Mouse (Mus musculus) megakaryocyte, adult 5-6 weeks (primary cell): ENCODE measurements around the gene Syt3. TPM values are rescaled to one million over a fixed set of nuclear protein-coding genes. Genes with fewer than 3 reads are reported as not detected.
A peak's percentile ranks its signal among the peaks of the same experiment; 100 is the strongest.

Experiments used
- ATAC-seq: 2 replicates; pipeline ENCODE4 v1.8.0; 2016; ENCODE audit warnings: mild to moderate bottlenecking, inconsistent platforms; ENCODE audit not compliant: poor library complexity, severe bottlenecking
- total RNA-seq, 2 experiments: library from RNA; stranded (forward) in 1 of 2; stranded (reverse) in 1 of 2; fragments of 153-499, 151-499 nt in 1 of 2; fragments of 221-1000, 200-1000 nt in 1 of 2; gene quantifications; 2 replicates each; pipeline versions ENCODE4 v1.2.3 to v1.2.4; 2015 to 2017

Gene Syt3
- total RNA-seq, 2 experiments from 2014 or later, result 0.22 to 0.29 TPM

DNA sequence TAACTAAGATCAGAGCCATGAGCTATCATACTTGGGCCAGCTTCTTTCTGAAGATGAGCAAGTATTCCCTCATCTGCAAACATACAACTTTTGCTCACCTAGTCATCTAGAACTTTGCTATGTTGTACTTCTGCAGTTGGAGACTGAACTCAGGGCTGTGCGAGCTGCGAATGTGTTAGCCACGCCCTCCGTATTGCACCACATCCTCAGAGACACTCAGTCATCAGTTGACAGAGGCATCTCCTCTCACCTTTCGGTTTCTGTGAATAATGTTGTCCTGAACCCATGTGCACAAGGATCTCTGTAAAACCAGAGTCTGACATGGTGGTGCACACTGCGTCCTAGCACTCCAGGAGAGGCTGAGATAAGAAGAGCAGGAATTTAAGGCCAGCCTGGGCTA lies 17.8 kb downstream of the Syt3 start:
- peak; percentile 70 for ATAC-seq

DNA sequence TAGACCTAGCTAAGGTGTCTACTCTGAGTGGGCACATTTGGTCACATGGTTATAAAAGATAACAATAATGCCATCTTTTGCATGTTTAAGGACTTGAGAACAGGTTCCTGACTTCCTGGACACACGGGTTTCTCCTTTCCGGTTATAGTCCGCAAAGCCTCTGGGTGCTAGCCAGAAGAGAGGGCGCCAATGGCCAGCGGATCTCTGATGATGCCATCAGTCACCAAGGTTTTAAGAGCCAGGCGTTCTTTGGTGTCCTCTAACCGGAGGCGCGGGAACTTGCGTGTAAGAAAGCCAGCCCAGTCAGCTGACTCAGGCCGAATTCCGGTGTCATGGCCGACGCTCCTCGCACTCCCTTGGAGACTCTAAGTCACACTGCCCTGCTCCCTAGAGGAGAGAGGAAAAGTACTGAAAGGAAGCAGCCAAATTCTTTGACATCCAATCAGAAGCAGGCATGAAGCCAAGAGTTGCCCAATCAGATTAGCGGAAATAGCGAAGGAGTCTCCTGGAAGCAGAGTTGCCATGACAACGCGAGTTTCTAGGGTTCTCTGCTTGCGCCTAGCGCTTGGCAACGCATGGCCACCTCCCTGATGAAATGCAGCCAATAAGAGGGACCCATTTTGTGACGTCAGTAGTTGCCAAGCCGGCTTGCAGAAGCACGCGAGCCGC lies 21.6 kb downstream of the Syt3 start:
- peak; percentile 75 for ATAC-seq

DNA sequence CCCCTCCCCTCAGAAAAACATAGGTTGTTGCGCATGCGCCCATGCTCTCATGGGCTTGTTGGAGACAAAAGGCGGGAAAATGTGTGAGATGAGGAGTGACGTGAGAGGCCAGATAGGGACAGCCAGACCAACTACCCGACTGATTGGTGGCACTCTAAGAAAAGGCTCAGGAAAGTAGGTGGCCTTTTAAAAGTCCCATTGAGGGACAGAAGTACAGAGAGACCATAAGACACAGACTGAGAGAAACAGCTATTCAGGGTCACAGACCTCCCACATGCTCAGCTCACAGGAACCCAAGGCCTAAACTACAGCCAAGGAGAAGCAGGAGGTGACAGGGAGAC lies 22.1 kb downstream of the Syt3 start:
- ATAC-seq, result no peak

DNA sequence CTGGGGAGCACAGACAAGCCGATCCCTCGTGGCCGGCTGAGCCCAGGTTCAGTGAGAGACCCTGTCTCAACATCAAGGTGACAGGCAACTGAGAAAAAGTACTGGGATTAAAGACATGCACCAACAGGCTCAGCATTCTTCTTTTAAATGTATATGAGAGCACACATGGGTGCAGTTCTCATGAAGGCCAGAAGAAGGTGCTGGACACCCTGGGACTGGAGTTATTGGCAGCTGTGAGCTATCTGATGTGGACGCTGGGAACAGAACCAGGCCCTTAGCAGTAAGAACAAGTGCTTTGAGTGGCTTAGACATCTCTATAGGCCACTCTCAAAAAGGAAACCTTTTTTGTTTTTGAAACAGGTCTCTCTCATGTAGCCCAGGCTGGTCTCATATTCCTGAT lies 27.2 kb downstream of the Syt3 start:
- no peak for ATAC-seq

DNA sequence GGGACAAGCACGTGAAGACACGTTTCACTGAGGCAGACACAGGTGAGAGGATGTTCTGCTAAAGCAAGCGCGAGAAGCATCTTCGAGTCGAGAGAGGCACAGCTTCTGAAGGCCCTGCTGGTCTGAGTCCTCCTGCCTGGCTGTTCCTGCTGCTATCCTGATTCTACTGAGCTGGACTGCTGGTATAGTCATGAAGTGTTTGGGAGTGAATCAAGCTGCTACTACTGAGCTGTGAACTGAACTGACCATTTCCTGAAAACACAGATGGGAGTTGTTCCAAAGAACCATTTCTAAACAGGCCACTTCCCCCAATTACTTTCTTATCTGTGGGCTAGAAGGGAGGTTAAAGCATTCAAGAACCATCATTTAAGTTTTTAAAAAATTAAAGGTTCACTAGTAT lies 29.4 kb downstream of the Syt3 start:
- ATAC-seq, result no peak

DNA sequence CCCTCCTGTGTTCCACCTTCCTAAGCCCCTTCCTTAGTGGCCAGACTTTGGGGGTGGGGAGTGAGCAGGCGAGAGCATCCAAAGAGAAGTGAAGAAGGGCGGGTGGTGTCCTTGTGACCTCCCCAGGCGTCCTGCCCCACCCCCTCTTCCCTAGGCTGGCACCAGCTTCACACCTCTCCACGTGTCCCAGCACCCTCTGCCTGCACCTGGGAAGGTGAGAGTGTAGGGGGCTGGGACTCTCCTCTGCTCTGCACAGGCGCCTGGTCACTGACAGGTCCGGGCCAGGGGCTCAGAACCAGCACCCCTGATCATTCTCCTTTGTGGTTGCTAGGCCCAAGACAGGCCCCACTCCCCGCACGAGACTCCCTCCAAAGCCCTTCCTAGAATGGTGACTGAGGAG lies 43.8 kb downstream of the Syt3 start:
- no peak for ATAC-seq

DNA sequence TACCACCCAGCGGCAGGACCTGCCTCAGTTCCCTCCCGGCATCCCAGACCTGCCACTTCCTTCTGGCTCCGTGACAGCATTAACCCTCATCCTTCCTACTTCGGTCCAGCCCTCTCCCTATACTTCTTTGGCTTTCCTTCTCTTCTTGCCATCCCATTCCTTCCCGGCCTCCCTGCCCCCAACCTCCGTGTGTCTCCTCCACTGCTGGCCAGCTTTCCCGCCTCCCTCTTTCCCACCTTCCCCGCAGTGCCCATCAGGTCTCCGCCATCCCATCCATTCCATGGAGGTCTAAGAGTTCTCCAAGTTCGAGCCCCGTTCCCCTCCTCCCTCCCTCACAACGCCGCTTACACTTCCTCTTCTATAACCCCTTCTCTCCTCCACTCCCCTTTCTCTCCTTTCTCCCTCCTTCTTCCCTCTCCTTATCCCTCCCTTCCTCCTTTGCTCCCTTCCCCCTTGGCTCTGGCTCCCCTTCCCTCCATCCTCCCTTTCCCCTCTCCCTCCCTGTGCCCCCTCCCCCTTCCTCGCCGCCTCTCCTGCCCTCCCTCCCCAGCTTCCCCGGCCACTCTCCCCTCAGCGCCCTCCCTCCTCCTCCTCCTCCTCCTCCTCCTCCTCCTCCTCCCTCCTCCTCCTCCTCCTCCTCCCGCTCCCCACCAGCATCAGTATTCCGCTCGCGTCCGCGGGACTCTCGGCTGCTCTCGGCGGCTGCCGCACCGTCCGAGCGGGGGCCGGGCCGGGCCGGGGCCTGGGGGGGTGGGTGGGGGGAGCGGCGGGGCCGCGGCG lies 44.5 kb downstream of the Syt3 start:
- ATAC-seq, result no peak

DNA sequence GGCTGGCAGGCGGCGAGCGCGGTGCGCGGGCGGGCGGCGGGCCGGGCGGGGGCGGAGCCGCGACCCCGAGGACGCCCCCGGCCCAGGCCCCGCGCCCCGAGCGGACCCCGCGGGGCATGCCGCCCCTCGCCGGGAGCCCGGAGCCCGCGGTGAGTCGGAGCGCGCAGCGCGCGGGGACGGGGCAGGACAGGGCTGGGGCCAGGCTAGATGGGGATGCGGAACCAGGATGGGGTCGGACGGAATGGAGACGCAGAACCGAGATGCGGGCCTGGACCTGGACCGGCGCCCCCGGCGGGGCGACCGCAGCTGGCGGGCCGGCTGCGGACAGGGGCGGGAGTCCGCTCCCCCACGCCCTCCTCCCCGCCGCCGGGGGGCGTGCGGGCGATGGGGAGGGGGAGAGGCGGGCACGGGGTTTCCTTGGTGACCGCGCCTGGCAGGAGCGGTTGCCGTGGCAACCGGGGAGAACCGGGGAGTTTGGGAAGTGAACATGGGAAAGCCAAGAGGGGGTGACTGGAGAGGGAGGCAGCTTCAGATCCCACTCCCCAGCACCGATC lies 45.1 kb downstream of the Syt3 start, which contains the start of gene Lrrc4b:
TSS of gene Lrrc4b (plus strand) at position 51 of the 554 bp plus-strand sequence.
- no peak for ATAC-seq

DNA sequence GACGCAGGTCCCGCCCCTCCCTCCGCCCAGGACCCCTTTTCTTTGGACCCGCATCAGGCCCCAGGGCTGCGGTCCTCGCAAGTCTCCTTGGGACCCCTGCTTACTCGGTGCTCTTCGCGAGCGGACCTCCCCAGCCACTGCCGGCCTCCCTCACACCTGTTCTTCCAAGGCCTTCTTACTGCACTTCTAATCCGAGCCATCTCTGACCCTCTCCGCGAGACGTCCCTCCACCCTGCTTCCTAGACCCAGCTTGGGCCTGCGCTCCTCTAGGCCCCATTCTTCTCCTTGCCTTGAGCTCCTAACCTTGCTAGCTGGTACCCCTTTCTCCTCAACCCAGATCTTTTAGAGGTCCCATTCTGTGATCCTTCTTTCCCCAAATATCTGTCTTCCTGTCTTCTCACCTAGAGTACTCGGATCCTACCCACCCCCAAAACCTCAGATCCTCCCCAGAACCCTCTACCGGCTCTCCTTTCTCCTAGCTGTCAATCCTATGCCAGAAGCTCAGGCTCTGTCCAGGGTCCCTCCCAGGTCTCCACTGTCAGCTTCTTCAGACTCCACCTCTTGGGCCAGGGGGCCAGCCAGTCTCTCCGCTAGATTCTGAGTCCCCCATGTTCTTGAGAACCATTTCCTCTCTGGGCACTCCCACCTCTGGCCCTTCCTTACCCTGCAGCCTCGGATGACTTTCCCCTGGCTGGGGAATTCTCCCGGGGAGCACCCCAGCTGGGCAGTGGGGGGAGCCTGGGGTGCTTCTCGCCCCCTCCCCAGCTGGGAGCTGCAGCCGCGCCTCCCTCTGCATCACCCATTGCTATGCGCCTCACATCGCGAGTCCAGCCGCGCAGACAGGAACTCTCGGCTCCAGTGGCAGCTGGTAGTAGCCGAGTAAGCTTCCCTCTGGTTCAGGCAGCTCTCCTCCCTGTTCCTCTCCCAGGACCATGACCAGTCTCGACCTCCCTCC lies 45.9 kb downstream of the Syt3 start:
- no peak; the same call in 1 of the 2 replicates for ATAC-seq

DNA sequence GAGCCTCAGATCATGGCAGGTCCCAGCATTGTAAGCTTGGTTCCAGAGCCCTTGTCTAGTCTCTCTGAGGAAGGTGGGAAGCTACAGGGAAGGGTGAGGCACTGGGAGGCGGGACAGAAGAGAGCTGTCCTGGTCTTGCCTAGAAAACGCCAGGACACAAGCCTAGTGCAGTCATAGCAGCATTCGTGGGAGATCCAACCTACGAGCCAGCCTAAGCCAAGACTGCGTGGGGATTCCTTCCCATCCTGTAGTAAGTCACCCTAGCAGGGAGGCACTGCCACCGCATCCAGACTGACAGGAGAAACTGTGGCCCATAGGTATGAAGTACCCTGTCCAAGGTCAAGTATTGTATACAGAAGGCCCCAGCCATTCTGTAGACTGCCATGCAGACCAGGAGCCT lies 48.6 kb downstream of the Syt3 start:
- no peak for ATAC-seq

DNA sequence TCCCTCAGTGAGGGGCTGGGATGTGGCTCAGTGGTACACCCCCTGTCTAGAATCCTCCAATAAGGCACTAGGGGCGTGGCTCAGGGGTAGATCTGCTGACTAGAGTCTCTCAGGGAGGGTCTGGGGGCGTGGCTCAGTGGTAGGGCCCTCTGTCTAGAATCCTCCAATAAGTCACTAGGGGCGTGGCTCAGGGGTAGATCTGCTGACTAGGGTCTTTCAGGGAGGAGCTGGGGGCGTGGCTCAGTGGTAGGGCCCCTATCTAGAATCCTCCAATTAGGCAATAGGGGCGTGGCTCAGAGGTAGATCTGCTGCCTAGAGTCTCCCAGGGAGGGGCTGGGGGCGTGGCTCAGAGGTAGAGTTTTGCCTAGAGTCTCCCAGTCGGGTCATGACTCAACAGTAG lies 49.5 kb downstream of the Syt3 start:
- ATAC-seq, result no peak

DNA sequence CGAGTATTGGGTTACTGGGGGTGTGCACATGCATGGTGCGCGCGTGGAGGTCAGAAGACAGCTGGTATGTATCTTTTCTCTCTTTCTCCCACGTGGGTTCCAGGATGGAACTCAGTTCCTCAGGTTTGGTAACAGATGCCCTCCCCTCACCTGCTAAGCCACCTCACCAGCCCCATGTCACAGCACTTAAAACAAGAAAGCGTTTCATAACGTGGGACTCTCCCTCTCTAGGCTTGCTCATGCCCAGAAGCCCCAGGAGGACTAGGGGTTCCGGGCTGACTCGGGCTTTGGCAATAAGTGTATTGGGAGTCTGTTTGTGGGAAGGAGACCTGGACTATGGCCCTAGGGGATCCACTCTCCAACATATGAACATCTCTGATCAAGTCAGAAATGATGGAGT lies 50.2 kb downstream of the Syt3 start:
- ATAC-seq, result no peak

DNA sequence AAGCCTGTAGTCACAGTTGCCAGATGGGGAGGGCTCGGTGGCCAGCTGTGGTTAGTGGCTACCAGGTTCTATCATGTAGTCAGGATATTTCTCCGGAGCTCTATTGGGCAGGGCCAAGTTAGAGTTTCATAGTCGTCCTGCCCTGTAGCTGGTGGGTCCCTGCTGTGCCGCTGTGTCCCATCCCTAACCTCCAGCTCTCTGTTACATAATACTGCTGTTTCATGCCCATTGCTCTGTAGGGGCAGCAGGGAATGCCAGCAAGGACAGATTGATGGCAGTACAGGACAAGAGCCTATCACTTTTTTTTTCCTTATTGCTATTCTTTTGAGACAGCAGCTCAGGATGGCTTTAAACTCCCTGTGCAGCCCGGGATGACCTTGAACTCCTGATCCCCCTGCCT lies 51.9 kb downstream of the Syt3 start:
- no peak for ATAC-seq

DNA sequence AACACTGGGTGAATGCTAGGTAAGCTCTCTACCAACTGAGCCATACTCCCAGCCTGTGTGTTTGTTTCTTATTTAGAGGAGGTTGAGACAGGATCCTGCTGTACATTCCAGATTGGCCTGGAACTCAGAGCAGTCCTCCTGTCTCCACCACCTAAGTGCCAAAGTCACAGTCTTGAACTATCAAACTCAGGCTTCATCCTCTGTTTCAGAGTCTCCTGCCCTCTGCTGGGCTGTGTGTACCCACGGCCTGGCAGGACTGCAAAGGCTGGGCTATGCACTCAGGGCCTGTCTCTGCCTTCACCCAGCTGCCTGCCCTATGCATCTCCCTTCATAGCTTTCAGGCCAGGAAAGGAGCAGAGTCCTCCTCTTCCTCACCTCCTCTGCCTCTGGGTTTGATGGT lies 52.4 kb downstream of the Syt3 start:
- no peak for ATAC-seq

DNA sequence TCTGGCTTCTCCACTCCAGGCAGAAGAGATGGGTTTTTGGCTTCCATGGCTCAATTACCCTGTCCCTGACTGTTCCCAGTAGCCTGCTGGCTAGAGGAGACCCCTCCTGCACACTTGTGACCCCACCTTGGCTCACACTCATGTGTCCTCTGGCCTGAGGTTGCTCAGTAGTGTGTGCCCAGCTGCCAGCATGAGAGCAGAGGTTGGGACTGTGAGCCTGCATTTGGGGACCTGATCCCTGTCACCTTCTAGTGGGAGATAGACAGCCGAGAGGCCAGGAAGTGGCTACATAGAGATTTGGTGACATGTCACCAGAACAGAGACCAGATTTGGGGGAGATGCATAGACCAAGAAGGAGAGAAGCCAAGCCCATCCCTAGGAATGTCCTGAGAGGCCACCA lies 53.3 kb downstream of the Syt3 start:
- no peak for ATAC-seq

DNA sequence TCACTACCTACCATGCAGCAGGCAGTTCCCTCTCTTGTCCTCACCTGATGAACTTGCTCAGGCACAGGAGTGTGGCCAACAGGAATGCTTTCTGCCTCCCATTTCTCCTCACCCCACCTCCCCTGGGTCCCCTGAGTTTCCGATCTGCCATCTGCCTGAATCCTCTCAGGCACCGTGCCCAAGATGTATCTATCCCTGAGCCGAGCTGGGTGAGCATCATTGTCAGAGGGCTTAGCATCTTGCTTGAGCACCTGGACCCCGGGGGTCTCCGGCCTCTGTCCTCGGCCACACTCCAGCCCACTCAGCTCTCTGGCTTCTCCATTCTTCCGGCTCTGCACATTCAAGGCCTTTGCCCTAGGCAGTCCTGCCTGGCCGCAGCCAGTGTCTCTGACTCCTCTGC lies 54.0 kb downstream of the Syt3 start:
- no peak for ATAC-seq

DNA sequence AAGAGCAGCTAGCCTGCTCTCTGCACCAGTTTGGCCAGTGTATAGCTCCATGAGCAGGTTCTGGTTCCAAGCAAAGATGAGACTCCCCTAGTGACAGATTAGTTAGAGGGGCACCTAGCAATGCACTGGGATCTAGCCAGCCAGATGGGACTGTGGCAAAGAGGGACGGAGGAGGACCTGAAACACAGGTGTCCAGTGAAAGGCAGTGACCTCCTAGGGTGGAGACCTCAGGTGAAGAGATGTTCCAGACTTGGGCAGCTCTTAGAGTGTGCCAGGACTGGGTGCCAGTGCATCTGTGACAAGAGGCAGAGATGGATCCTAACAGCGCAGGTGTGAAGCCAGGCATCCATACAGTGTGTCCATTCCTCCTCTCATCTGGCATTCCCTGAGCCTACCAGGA lies 55.8 kb downstream of the Syt3 start:
- ATAC-seq, result no peak

DNA sequence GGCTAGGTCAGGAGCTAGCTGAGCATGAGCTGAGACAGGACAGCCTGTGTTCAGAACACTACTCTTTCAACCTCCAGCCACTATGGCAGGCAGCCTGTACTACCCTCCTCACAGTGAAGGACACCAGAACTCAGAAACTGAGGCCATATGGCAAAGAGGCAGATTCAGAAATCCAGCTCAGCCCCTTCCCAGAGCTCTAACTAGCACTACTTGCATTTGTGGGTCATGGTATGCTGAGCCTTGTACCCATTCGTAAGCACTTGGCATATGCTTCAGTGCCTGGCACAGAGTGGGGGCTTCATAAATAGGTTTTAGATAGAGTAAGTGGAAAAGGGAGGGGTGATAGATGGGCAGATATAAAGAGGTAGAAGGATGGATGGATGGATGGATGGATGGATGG lies 56.6 kb downstream of the Syt3 start:
- no peak for ATAC-seq

DNA sequence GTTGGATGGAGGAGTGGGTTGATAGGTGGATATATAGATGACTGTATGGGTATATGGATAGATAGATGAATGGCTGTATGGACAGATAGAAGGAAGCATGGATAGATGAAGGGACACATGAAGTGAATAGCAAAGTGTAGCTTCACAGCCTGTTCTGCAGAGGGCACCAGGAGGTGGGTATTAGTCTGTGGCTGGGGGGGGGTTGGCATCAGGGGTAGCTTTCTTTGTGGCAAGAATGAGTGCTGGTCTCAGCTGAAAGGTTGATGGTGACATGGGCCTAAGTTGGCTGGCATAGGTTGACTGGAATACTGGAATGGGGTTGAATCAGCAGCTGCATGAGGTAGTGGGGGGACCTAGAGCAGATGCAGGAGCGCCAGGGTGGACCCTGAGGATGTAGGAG lies 57.3 kb downstream of the Syt3 start:
- ATAC-seq, result no peak

DNA sequence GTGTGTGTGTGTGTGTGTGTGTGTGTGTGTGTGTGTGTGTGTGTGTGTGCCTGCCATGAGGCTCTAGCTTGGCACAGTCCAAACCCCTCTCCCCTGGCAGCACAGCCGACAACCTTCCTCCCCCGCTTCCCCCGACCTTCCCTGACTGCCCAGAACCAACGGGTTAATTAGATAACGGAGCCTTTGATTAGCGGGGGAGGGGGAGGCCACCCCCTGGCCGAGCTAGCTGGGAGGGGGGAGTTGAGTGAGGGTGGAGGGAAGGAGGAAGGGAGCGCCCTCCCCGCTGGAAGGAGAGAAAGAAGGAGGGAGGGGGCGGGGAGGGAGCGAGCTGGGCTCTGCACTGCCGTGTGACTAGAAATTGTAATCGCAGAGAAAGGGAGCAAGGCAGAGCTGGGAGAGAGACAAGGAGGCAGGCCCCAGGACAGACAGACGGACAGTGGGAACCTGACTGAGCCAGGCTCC lies 57.8 kb downstream of the Syt3 start:
- no peak for ATAC-seq

DNA sequence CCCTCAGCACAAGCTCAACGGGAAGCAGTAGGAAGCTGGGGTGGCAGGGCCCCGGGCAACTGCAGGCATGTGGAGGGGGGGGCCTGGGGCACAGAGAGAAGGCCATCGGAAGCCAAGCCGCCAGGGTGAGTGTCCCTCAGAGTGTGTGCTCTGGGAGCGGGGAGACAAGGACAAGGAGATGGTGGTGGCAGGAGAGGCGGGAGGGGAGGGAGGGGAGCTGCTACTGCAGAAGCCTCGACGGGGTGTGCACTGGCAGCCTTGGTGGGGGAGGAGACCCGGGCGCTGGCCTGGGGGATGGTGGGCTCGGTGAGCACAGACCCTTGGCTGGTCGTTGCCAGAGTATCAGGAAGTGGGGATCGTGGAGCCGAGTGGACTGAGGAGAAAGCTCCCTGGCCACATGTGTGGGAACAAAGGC lies 58.5 kb downstream of the Syt3 start:
- no peak for ATAC-seq
